Mouse (Mus musculus): ENCODE results near the gene Ncl.

GRCm38 (mm10) chr1:86320822-86321413 is 38.3 kb downstream of the Ncl start:
- TF ChIP-seq CTCF (IDR thresholded peaks at IDR 0.05; ENCODE audit: low read depth) (no peak), EP300 (IDR thresholded peaks at IDR 0.05; ENCODE audit: low read depth) (no peak)

Measured in heart, postnatal 0 days (tissue).